Mouse (Mus musculus): ENCODE measurements at regions not wholly inside any gene's neighbourhood (a gene's known extent, or its start where the extent isn't known, plus 50 kb on each side); places are given as distances from the start of the nearest gene placed in this dataset.

DNA sequence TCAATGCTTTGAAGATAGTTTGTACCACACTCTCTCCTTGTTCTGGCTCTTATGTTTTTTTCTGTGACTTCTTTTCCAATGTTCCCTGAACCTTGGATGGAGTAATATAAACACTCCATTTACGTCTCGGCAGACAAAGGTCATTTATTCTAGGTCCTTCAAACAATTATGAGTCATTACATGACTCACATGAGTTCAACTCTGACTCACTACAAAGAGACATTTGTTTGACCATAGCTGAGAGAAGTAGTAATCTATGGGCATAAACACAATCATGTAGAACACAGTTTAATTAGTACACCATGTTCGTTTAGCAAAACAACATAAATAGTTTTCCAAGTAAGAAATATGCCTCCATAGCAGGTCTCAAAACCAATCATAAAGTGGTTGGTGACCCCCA, 59.6 kb upstream of the Hmgcll1 start:
- Histone ChIP-seq H3K27ac (ENCODE audit: low read length) (no peak overlapping the region), H3K9ac (ENCODE audit: low read depth, low read length) (no peak overlapping the region), H3K27me3 (ENCODE audit: control insufficient read depth, insufficient read depth, low read depth, low read length) (no peaks in the 10 kb centered on the region), H3K9me3 (replicated peaks; ENCODE audit: control insufficient read depth, low read length) (no peaks in the 10 kb centered on the region), H3K4me2 (ENCODE audit: low read depth, low read length) (no peak overlapping the region), H3K4me1 (ENCODE audit: control insufficient read depth, low read depth, low read length) (peaks cover 5% of the 10 kb centered on the region), H3K4me3 (ENCODE audit: low read depth, low read length) (no peak overlapping the region), H3K36me3 (ENCODE audit: control insufficient read depth, insufficient read depth) (no peaks in the 10 kb centered on the region)
- 63% methylated on average over 3 of the region's 3 CpGs for WGBS (ENCODE audit: insufficient replicate concordance)
- no peak for ATAC-seq (ENCODE audit: low read depth)

DNA sequence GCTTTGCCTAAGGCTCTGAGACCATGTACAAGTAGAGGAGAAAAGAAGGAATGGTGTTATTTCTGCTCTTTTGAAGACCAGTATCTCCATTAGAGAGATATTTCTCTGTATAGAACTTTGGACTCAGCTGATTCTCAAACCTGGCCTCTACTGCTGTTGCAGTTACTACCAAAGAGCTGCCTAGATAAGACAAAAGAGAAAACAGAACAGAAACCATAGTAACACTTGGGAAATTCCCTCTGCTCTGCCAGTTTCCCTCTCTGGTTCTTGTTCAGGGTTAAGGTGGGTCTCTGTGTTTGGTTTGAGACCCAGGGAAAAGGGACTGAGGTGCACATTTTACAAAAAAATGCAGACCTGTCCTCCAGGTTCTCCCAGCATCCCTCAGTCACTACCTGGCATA, 58.3 kb upstream of the Hmgcll1 start:
- Histone ChIP-seq H3K27ac (ENCODE audit: low read length) (no peak overlapping the region), H3K9ac (ENCODE audit: low read depth, low read length) (no peak overlapping the region), H3K9me3 (replicated peaks; ENCODE audit: control insufficient read depth, low read length) (no peaks in the 10 kb centered on the region), H3K4me3 (ENCODE audit: low read depth, low read length) (no peak overlapping the region), H3K27me3 (ENCODE audit: control insufficient read depth, insufficient read depth, low read depth, low read length) (no peaks in the 10 kb centered on the region), H3K4me2 (ENCODE audit: low read depth, low read length) (no peak overlapping the region), H3K4me1 (ENCODE audit: control insufficient read depth, low read depth, low read length) (peaks cover 5% of the 10 kb centered on the region), H3K36me3 (ENCODE audit: control insufficient read depth, insufficient read depth) (no peaks in the 10 kb centered on the region)
- no peak for ATAC-seq (ENCODE audit: low read depth)

DNA sequence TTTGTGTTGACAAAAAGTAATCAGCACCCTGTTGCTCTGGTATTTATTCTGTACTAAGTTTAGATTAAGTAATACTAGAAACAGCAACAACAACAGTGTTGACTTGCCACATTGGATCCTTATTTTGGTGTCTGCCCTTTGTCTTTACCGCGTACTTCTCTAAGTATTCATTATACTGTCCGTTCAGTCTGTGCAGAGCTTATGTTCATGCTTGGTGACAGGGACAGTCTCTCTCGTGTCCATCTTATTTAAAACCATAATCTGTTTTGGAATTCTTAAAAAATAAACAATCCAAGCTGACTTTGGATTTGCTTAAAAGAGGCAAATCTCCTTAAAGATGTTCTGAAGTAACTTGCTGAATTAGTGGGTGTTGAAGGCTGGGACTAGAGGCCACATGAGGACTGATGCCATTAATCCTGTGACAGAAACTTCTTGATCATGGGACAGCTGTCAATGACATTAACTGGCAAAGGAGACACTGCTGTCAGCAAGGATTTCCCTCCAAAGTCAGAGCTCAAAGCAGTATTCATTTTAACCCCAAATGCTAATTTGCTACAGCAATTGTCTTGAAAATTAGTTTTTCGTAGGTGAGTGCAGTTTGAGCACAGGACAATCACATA, 55.8 kb upstream of the Hmgcll1 start:
- Histone ChIP-seq H3K9me3 (replicated peaks; ENCODE audit: control insufficient read depth, low read length) (no peaks in the 10 kb centered on the region), H3K27ac (ENCODE audit: low read length) (no peak overlapping the region), H3K4me2 (ENCODE audit: low read depth, low read length) (no peak overlapping the region), H3K4me1 (ENCODE audit: control insufficient read depth, low read depth, low read length) (peaks cover 5% of the 10 kb centered on the region), H3K27me3 (ENCODE audit: control insufficient read depth, insufficient read depth, low read depth, low read length) (no peaks in the 10 kb centered on the region), H3K36me3 (ENCODE audit: control insufficient read depth, insufficient read depth) (no peaks in the 10 kb centered on the region), H3K4me3 (ENCODE audit: low read depth, low read length) (no peak overlapping the region), H3K9ac (ENCODE audit: low read depth, low read length) (no peak overlapping the region)
- ATAC-seq (ENCODE audit: low read depth) = no peak
- 72% methylated on average over 5 of the region's 5 CpGs for WGBS (ENCODE audit: insufficient replicate concordance)

DNA sequence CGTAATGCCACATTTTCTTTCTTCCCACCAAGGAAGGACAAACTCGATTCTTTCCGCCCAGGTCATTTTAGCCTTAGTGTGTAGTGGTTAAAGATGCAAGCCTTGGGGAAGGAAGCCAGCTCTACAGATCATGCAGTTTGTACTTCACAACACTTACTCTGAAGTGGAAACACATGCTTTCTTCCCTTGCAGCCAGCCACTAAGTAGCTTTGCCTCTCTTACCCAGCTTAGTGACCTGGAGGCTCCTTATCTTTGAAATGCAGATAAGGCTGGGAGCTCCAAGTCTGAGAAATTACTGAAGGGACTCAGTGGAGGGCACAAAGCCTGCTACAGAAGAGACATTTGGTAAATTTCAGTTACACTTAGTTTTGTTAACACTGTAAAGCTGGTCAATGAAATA, 54.9 kb upstream of the Hmgcll1 start:
- H3K27me3 ChIP-seq (ENCODE audit: control insufficient read depth, insufficient read depth, low read depth, low read length) = no peaks in the 10 kb centered on the region
- peaks cover 5% of the 10 kb centered on the region for H3K4me1 ChIP-seq (ENCODE audit: control insufficient read depth, low read depth, low read length)
- H3K9ac ChIP-seq (ENCODE audit: low read depth, low read length) = no peak overlapping the region
- H3K9me3 ChIP-seq (replicated peaks; ENCODE audit: control insufficient read depth, low read length) = no peaks in the 10 kb centered on the region
- no peak overlapping the region for H3K4me3 ChIP-seq (ENCODE audit: low read depth, low read length)
- peak; percentile 67 for ATAC-seq (ENCODE audit: low read depth)
- no peak overlapping the region for H3K27ac ChIP-seq (ENCODE audit: low read length)
- 44% methylated on average over 3 of the region's 3 CpGs for WGBS (ENCODE audit: insufficient replicate concordance)
- no peaks in the 10 kb centered on the region for H3K36me3 ChIP-seq (ENCODE audit: control insufficient read depth, insufficient read depth)
- no peak overlapping the region for H3K4me2 ChIP-seq (ENCODE audit: low read depth, low read length)

DNA sequence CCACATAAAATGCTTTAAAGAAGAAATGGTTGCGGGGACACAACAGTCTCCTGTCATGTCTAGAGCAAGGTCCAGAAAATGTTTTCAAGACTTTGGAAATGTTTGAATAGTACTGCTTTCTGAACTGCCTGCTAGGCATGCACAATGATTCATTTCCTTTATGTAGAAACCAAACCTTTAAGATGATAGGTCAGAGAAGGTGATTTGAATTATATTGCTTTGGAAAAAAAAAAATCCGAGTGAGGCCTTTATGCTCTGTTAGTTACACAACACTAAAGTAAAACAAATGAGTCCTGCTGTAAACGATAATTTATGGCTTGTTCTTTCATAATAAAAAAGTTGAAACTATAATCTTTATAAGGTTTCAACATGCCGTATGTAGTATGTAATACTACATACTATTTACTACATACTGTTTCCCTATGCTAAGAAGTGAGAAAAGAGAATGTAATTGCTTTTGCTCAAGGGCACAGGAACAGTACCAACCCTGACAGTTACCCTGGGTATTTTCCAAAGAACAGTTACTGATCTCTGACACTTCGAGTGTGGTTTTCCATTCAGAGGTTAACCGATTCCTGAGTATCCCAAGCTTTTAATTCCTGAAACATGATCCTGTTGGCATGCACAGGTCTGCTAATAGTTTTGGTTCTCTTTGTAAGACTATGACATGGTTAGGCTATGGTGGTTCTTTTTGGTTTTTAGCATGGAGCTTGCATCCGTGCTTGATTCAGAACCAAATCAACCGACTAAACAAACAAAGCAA, 53.9 kb upstream of the Hmgcll1 start:
- Histone ChIP-seq H3K36me3 (ENCODE audit: control insufficient read depth, insufficient read depth) (no peaks in the 10 kb centered on the region), H3K9me3 (replicated peaks; ENCODE audit: control insufficient read depth, low read length) (no peaks in the 10 kb centered on the region), H3K4me1 (ENCODE audit: control insufficient read depth, low read depth, low read length) (peaks cover 5% of the 10 kb centered on the region), H3K4me3 (ENCODE audit: low read depth, low read length) (no peak overlapping the region), H3K27me3 (ENCODE audit: control insufficient read depth, insufficient read depth, low read depth, low read length) (no peaks in the 10 kb centered on the region), H3K4me2 (ENCODE audit: low read depth, low read length) (no peak overlapping the region), H3K9ac (ENCODE audit: low read depth, low read length) (no peak overlapping the region), H3K27ac (ENCODE audit: low read length) (no peak overlapping the region)
- 65% methylated on average over 8 of the region's 8 CpGs for WGBS (ENCODE audit: insufficient replicate concordance)
- no peak for ATAC-seq (ENCODE audit: low read depth)

Data from liver, embryonic 16.5 days (tissue).